Mouse (Mus musculus) midbrain, embryonic 11.5 days (tissue): ENCODE data around the gene Gm29423. TPM values are rescaled to one million over a fixed set of nuclear protein-coding genes. Genes with fewer than 3 reads are reported as not detected.
"Not testable (repeated sequence)": the region's sequence is repeated elsewhere in the genome, so short reads cannot be mapped to it uniquely, and the experiment has no call there.

Experiments used
- ATAC-seq: fragments of 200-750 bp; cut with Nextera tagmentation; 2 replicates; pipeline ENCODE4 v1.8.0; 2017; ENCODE audit warnings: moderate TSS enrichment, moderate library complexity; ENCODE audit not compliant: low FRiP score
- DNase-seq: peaks from one replicate; pipeline ENCODE4 v3.0.0; 2015; ENCODE audit warnings: low spot score; ENCODE audit errors: missing footprints
- H3K27ac ChIP-seq: fragments of 300-500 bp; sonication (generic); 2 replicates; pipeline ENCODE4 v1.5.1; 2014; ENCODE audit warnings: low read depth, low read length
- H3K27me3 ChIP-seq: fragments of 300-500 bp; sonication (generic); 2 replicates; pipeline ENCODE4 v1.6.1; 2014; ENCODE audit warnings: mild to moderate bottlenecking, low read length, moderate library complexity, mixed read lengths; ENCODE audit not compliant: control insufficient read depth, insufficient read depth
- H3K36me3 ChIP-seq: fragments of 300-500 bp; sonication (generic); 2 replicates; pipeline ENCODE4 v1.6.1; 2014; ENCODE audit warnings: mild to moderate bottlenecking, low read length, moderate library complexity, mixed read lengths; ENCODE audit not compliant: control insufficient read depth, insufficient read depth
- H3K4me1 ChIP-seq: fragments of 300-500 bp; sonication (generic); 2 replicates; pipeline ENCODE4 v1.6.1; 2014; ENCODE audit warnings: low read length; ENCODE audit not compliant: control insufficient read depth, insufficient read depth
- H3K4me2 ChIP-seq: fragments of 300-500 bp; sonication (generic); 2 replicates; pipeline ENCODE4 v1.6.1; 2014; ENCODE audit warnings: mild to moderate bottlenecking, moderate library complexity
- H3K4me3 ChIP-seq: fragments of 300-500 bp; sonication (generic); 2 replicates; pipeline ENCODE4 v1.5.1; 2014; ENCODE audit warnings: low read depth, low read length
- H3K9ac ChIP-seq: fragments of 300-500 bp; sonication (generic); 2 replicates; pipeline ENCODE4 v1.6.1; 2014; ENCODE audit warnings: low read length
- H3K9me3 ChIP-seq: fragments of 300-500 bp; sonication (generic); 2 replicates; pipeline ENCODE4 v1.6.1; 2016; ENCODE audit warnings: low read length; ENCODE audit not compliant: control insufficient read depth
- WGBS: fragments of 180-500 bp; shearing (Covaris S2); extraction: QIAGEN DNeasy Blood & Tissue Kit; methylation state at CpG from one replicate; pipeline ENCODE4 v1.1.7; 2014; 5-methylcytosine and 5-hydroxymethylcytosine counted together
- polyA plus RNA-seq: library from polyadenylated mRNA; unstranded; fragments of >200 nt; fragmentation: Nextera tagmentation; extraction: Ambion mirVana; gene quantifications from 2 replicates; pipeline ENCODE4 v1.2.1, GENCODE M21; 2014

The Gm29423 gene
- polyA plus RNA-seq = not detected in 2 replicates

DNA sequence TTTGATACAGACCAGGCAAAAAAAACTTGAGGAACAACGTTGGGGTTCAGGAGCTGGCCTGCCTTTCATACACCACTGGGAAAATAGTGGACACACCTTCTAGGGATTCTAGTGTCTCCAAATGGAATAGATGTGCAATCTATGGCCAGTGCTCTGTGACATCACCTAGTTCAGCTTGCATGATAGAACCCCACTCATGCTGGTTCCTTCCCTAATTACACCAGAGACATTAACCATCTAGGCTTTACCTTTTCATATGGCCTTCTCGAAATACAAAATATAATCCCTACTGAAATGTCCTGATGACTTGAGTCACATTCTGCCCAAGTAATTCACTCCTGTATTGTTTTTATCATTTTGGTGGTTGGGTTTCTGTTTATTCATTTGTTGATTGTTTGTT is at the start of gene Gm29423, which contains the start of gene Gm29644:
Gm29423 (minus strand) TSS at position 101 of the 400 bp plus-strand sequence.
Gm29644 (minus strand) TSS at position 157 of the 400 bp plus-strand sequence.
- H3K36me3 ChIP-seq, H3K9ac ChIP-seq, H3K4me1 ChIP-seq, H3K27me3 ChIP-seq, H3K4me3 ChIP-seq, H3K4me2 ChIP-seq, DNase-seq, H3K9me3 ChIP-seq, H3K27ac ChIP-seq, ATAC-seq: not testable (repeated sequence)
- WGBS = no CpG with 5 or more reads among the region's 2 CpGs

DNA sequence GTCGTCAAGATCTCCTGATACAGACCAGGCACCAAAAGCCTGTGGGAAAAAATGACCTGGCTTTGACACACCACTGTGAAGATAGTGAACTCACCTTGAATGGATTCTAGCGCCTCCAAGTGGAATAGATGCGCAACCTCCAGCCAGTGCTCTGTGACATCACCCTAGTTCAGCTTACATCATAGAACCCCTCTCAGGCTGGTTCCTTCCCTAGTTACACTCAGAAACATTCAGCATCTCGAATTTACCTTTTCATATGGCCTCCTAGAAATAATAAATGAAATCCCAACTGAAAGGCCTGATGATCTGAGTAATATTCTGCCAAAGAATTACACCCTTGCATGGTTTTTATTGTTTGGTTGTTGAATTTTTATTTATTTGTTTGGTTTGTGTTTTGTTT is 29.5 kb downstream of the Gm29423 start, which contains the start of gene Gm21118:
Gm21118 (minus strand) TSS at position 101 of the 400 bp plus-strand sequence.
- not testable (repeated sequence) for H3K4me3 ChIP-seq, H3K4me2 ChIP-seq, H3K36me3 ChIP-seq, H3K27ac ChIP-seq, H3K9me3 ChIP-seq, H3K4me1 ChIP-seq, H3K9ac ChIP-seq, H3K27me3 ChIP-seq, DNase-seq, ATAC-seq
- WGBS = no CpG with 5 or more reads among the region's 4 CpGs

Other genes starting within 250 kb of the Gm29423 start
- gene Gm21118, start 29.6 kb downstream of the Gm29423 start, polyA plus RNA-seq = not detected in 2 replicates
- not detected in 2 replicates for gene Gm29644, start 56 bp upstream of the Gm29423 start, polyA plus RNA-seq
- gene Gm20888, start 138.6 kb upstream of the Gm29423 start, polyA plus RNA-seq = not detected in 2 replicates